ENCODE assay signal across 9 mouse cellular contexts in genomic region chr9:65153331-65153711, GRCm38 (mm10). TPM values are rescaled to one million over a fixed set of nuclear protein-coding genes. Genes with fewer than 3 reads are reported as not detected.
DNase-seq lines count a peak whose midpoint lies in the region; ATAC-seq lines count a peak whose summit lies in the region.
"Had no signal": no experiment of that assay in that cellular context is flagged by ENCODE, and none has a peak within 500 bp of the region (broad histone marks: within the 10 kb centered on the region; RNA-seq: fewer than 3 reads in every experiment).

No protein-coding gene starts in this region.

- no peak overlapping the region for H3K4me3 ChIP-seq in embryonic facial prominence, embryonic 13.5 days
- H3K4me3 ChIP-seq in midbrain, embryonic 12.5 days = peak overlapping the region; percentile 13; the same call in 1 of the 2 replicates

- H3K36me3 ChIP-seq in embryonic facial prominence, embryonic 13.5 days = no peaks in the 10 kb centered on the region; the same call in 1 of the 2 replicates
- peaks cover 52% of the 10 kb centered on the region for H3K36me3 ChIP-seq in midbrain, embryonic 12.5 days

- H3K27me3 ChIP-seq in embryonic facial prominence, embryonic 13.5 days = no peaks in the 10 kb centered on the region
- H3K27me3 ChIP-seq in midbrain, embryonic 12.5 days = no peaks in the 10 kb centered on the region

- no peaks in the 10 kb centered on the region for H3K9me3 ChIP-seq in embryonic facial prominence, embryonic 13.5 days
- no peaks in the 10 kb centered on the region for H3K9me3 ChIP-seq in midbrain, embryonic 12.5 days

- peak; percentile 80 for DNase-seq in embryo, embryonic 10 days (ENCODE audit: low spot score)
- DNase-seq in kidney, adult 18-20 months = peak; percentile 34
- no peak for DNase-seq in spleen, adult 18-20 months
- DNase-seq in gastrocnemius, postnatal 4 days (ENCODE audit: low spot score in 2 of 2) = no peak
- DNase-seq: liver, postnatal 0 days had no signal

- no peak overlapping the region for H3K4me2 ChIP-seq in embryonic facial prominence, embryonic 13.5 days
- H3K4me2 ChIP-seq in midbrain, embryonic 12.5 days (replicated peaks) = peak overlapping the region; percentile 35

- H3K4me1 ChIP-seq in embryonic facial prominence, embryonic 13.5 days = peaks cover 33% of the 10 kb centered on the region
- peaks cover 93% of the 10 kb centered on the region for H3K4me1 ChIP-seq in midbrain, embryonic 12.5 days

- 8% methylated on average over 5 of the region's 5 CpGs for WGBS in embryonic facial prominence, embryonic 13.5 days
- WGBS in midbrain, embryonic 12.5 days = 5% methylated on average over 5 of the region's 5 CpGs

- peak overlapping the region; percentile 58; the same call in 1 of the 2 replicates for H3K27ac ChIP-seq in embryonic facial prominence, embryonic 13.5 days
- peak overlapping the region; percentile 96 for H3K27ac ChIP-seq in midbrain, embryonic 12.5 days (replicated peaks)

- H3K9ac ChIP-seq in embryonic facial prominence, embryonic 13.5 days = 0 out of 2 replicates have a peak overlapping the region, but pooled peaks have one; percentile 45
- peak overlapping the region; percentile 46 for H3K9ac ChIP-seq in midbrain, embryonic 12.5 days (replicated peaks)
- H3K9ac ChIP-seq: liver, postnatal 0 days had no signal

- ATAC-seq in embryonic facial prominence, embryonic 13.5 days (ENCODE audit: insufficient number of reproducible peaks, insufficient read depth, low FRiP score, low TSS enrichment, low read depth) = peak; percentile 15; the same call in 1 of the 2 replicates
- ATAC-seq in midbrain, embryonic 12.5 days (ENCODE audit: low FRiP score, low read depth) = peak; percentile 88
- no peak for ATAC-seq in megakaryocyte, adult 5-6 weeks (ENCODE audit: poor library complexity, severe bottlenecking)
- ATAC-seq: liver, postnatal 0 days had no signal

RNA-seq across cellular contexts. Expression of gene Igdcc3, which starts 12.3 kb away (rescaled TPM):
- polyA plus RNA-seq in embryonic facial prominence, embryonic 13.5 days (2015; fragmentation: Nextera tagmentation; extraction: Ambion mirVana) = 2.1 and 3.0 TPM in 2 replicates
- 62.1 and 74.7 TPM in 2 replicates for polyA plus RNA-seq in midbrain, embryonic 12.5 days (2016; fragmentation: Nextera tagmentation; extraction: Ambion mirVana)
- not detected in 2 replicates for total RNA-seq in megakaryocyte, adult 5-6 weeks (2015)
- not detected in 2 replicates for total RNA-seq in megakaryocyte, adult 5-6 weeks (2017)
- under 1 TPM; 0.88 to 0.91 TPM for total RNA-seq in gastrocnemius, postnatal 4 days (2021)
- total RNA-seq: MEL had no signal
- polyA plus RNA-seq: liver, postnatal 0 days had no signal

RNA-seq across cellular contexts. Expression of gene Parp16, which starts 41.8 kb away (rescaled TPM):
- 7.1 and 8.1 TPM in 2 replicates for polyA plus RNA-seq in embryonic facial prominence, embryonic 13.5 days (2015; fragmentation: Nextera tagmentation; extraction: Ambion mirVana)
- 5.6 and 6.5 TPM in 2 replicates for polyA plus RNA-seq in midbrain, embryonic 12.5 days (2016; fragmentation: Nextera tagmentation; extraction: Ambion mirVana)
- total RNA-seq in megakaryocyte, adult 5-6 weeks (2015) = 0.80 and 1.3 TPM in 2 replicates
- total RNA-seq in megakaryocyte, adult 5-6 weeks (2017) = 0.95 and 0.98 TPM in 2 replicates
- total RNA-seq in gastrocnemius, postnatal 4 days (2021) = 1 to 10 TPM; 8.3 to 9.1 TPM

RNA-seq across cellular contexts. Expression of gene Igdcc4, which starts 52.0 kb away (rescaled TPM):
- 31.0 and 31.7 TPM in 2 replicates for polyA plus RNA-seq in embryonic facial prominence, embryonic 13.5 days (2015; fragmentation: Nextera tagmentation; extraction: Ambion mirVana)
- polyA plus RNA-seq in midbrain, embryonic 12.5 days (2016; fragmentation: Nextera tagmentation; extraction: Ambion mirVana) = 18.2 and 19.5 TPM in 2 replicates
- total RNA-seq in megakaryocyte, adult 5-6 weeks (2015) = 0.05 and 0.09 TPM in 2 replicates
- not detected in 2 replicates for total RNA-seq in megakaryocyte, adult 5-6 weeks (2017)
- 100 to 1,000 TPM; 152 to 153 TPM for total RNA-seq in gastrocnemius, postnatal 4 days (2021)

Comparison
In these comparisons a context has a peak if more than half of its experiments do, and no peak if none do; other contexts are left out.
1. DNase-seq: peak in embryo, embryonic 10 days (single experiment) and kidney, adult 18-20 months (single experiment); none in spleen, adult 18-20 months (0 of 2) and gastrocnemius, postnatal 4 days (0 of 2).
2. RNA of gene Igdcc4, which starts 52.0 kb away (total RNA-seq): 152 to 153 TPM in gastrocnemius, postnatal 4 days; 0.05 to 0.09 TPM in megakaryocyte, adult 5-6 weeks; every median in the first group is over 100 times any median in the second.